Mouse (Mus musculus) ES-Bruce4 (cell line): ENCODE data around the gene Ccdc141.
"Not testable (repeated sequence)": the region's sequence is repeated elsewhere in the genome, so short reads cannot be mapped to it uniquely, and the experiment has no call there.

Experiments
- CTCF ChIP-seq: IDR thresholded peaks from one replicate; pipeline ENCODE4 v1.8.1; 2011; ENCODE audit warnings: low read depth, low read length
- EP300 ChIP-seq: IDR thresholded peaks from 2 replicates; pipeline ENCODE4 v1.6.1; 2011; ENCODE audit warnings: low read depth, low read length; ENCODE audit not compliant: insufficient read depth
- POLR2A ChIP-seq: IDR thresholded peaks from one replicate; pipeline ENCODE4 v1.8.1; 2011; ENCODE audit warnings: low read length; ENCODE audit not compliant: insufficient read depth

DNA sequence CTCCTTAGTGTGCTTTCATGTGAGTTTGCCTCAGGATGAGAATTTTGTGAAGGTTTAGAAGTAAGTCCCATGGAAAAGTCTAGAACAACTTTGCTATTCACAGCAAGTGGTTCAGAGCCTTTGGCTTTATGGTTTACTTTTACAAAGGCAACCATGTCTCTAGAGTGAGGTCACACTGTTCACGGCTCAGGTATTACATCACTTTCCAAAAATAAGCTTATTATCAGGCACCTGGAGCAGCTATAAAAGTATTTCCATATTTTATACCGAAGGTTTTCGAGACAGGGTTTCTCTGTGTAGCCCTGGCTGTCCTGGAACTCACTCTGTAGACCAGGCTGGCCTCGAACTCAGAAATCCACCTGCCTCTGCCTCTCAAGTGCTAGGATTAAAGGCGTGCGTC, 157.0 kb downstream of the Ccdc141 start:
- not testable (repeated sequence) for TF ChIP-seq POLR2A, EP300, CTCF
